Mouse (Mus musculus) forebrain, embryonic 16.5 days (tissue): ENCODE measurements at regions not wholly inside any gene's neighbourhood (a gene's known extent, or its start where the extent isn't known, plus 50 kb on each side); places are given as distances from the start of the nearest gene placed in this dataset.
"Not testable (repeated sequence)": the region's sequence is repeated elsewhere in the genome, so short reads cannot be mapped to it uniquely, and the experiment has no call there.

Source experiments
- ATAC-seq: fragments of 200-750 bp; cut with Nextera tagmentation; 2 replicates; pipeline ENCODE4 v1.8.0; 2017; ENCODE audit warnings: mild to moderate bottlenecking, moderate library complexity
- H3K27ac ChIP-seq: fragments of 300-500 bp; sonication (generic); 2 replicates; pipeline ENCODE4 v1.5.1; 2014; ENCODE audit warnings: low read length, control low read depth
- H3K27me3 ChIP-seq: fragments of 300-500 bp; sonication (generic); replicated peaks from 2 replicates; pipeline ENCODE4 v1.6.1; 2014; ENCODE audit warnings: low read length; ENCODE audit not compliant: control insufficient read depth, insufficient read depth
- H3K36me3 ChIP-seq: fragments of 300-500 bp; sonication (generic); 2 replicates; pipeline ENCODE4 v1.6.1; 2014; ENCODE audit not compliant: control insufficient read depth, insufficient read depth
- H3K4me1 ChIP-seq: fragments of 300-500 bp; sonication (generic); replicated peaks from 2 replicates; pipeline ENCODE4 v1.6.1; 2014; ENCODE audit warnings: low read length; ENCODE audit not compliant: control insufficient read depth, insufficient read depth
- H3K4me2 ChIP-seq: fragments of 300-500 bp; sonication (generic); 2 replicates; pipeline ENCODE4 v1.6.1; 2014; ENCODE audit warnings: mild to moderate bottlenecking, low read length, control low read depth
- H3K4me3 ChIP-seq: fragments of 300-500 bp; sonication (generic); replicated peaks from 2 replicates; pipeline ENCODE4 v1.5.1; 2014; ENCODE audit warnings: mild to moderate bottlenecking, low read length, control low read depth
- H3K9ac ChIP-seq: fragments of 300-500 bp; sonication (generic); replicated peaks from 2 replicates; pipeline ENCODE4 v1.6.1; 2014; ENCODE audit warnings: low read depth, low read length, control low read depth
- H3K9me3 ChIP-seq: fragments of 300-500 bp; sonication (generic); 2 replicates; pipeline ENCODE4 v1.6.1; 2016; ENCODE audit warnings: low read length; ENCODE audit not compliant: control insufficient read depth
- WGBS: fragments of 180-500 bp; shearing (Covaris S2); extraction: QIAGEN DNeasy Blood & Tissue Kit; methylation state at CpG from one replicate; pipeline ENCODE4 v1.1.7; 2014; 5-methylcytosine and 5-hydroxymethylcytosine counted together

- no peaks in the 10 kb centered on the region for H3K36me3 ChIP-seq
- no peaks in the 10 kb centered on the region for H3K27me3 ChIP-seq
- no peaks in the 10 kb centered on the region for H3K9me3 ChIP-seq
- H3K4me2 ChIP-seq: no peak overlapping the region
- H3K4me1 ChIP-seq: no peaks in the 10 kb centered on the region
- H3K4me3 ChIP-seq: no peak overlapping the region
- no peak overlapping the region for H3K9ac ChIP-seq
- H3K27ac ChIP-seq: no peak overlapping the region
- ATAC-seq: no peak
- WGBS: 52% methylated on average over 5 of the region's 5 CpGs
Observed at GRCm38 (mm10) chr14:104146841-104147240, 302.6 kb upstream of the Ednrb start.

GRCm38 (mm10) chr14:104145395-104145794 is 301.2 kb upstream of the Ednrb start:
- no peak overlapping the region for H3K4me3 ChIP-seq
- no peaks in the 10 kb centered on the region for H3K4me1 ChIP-seq
- no peaks in the 10 kb centered on the region for H3K9me3 ChIP-seq
- 39% methylated on average over 5 of the region's 5 CpGs for WGBS
- no peak overlapping the region for H3K9ac ChIP-seq
- no peak overlapping the region for H3K4me2 ChIP-seq
- H3K36me3 ChIP-seq: no peaks in the 10 kb centered on the region
- ATAC-seq: peak; percentile 76; the same call in 1 of the 2 replicates
- H3K27me3 ChIP-seq: no peaks in the 10 kb centered on the region
- no peak overlapping the region for H3K27ac ChIP-seq

- no peak for ATAC-seq
- H3K36me3 ChIP-seq: no peaks in the 10 kb centered on the region
- H3K9me3 ChIP-seq: no peaks in the 10 kb centered on the region
- H3K27ac ChIP-seq: no peak overlapping the region
- no peak overlapping the region for H3K4me3 ChIP-seq
- 0 out of 2 replicates have a peak overlapping the region, but pooled peaks have one; percentile 17 for H3K4me2 ChIP-seq
- 30% methylated on average over 14 of the region's 14 CpGs for WGBS
- no peaks in the 10 kb centered on the region for H3K4me1 ChIP-seq
- no peaks in the 10 kb centered on the region for H3K27me3 ChIP-seq
- no peak overlapping the region for H3K9ac ChIP-seq
Observed at GRCm38 (mm10) chr14:104114986-104115951, 271.1 kb upstream of the Ednrb start.

- Histone ChIP-seq H3K9ac (no peak overlapping the region), H3K27me3 (no peaks in the 10 kb centered on the region), H3K36me3 (no peaks in the 10 kb centered on the region), H3K4me3 (no peak overlapping the region), H3K27ac (no peak overlapping the region), H3K4me1 (no peaks in the 10 kb centered on the region), H3K4me2 (no peak overlapping the region), H3K9me3 (no peaks in the 10 kb centered on the region)
- ATAC-seq: no peak
- WGBS: 66% methylated on average over 3 of the region's 3 CpGs
Observed at GRCm38 (mm10) chr14:104114182-104114581, 270.0 kb upstream of the Ednrb start.

- no peaks in the 10 kb centered on the region for H3K27me3 ChIP-seq
- no peaks in the 10 kb centered on the region for H3K9me3 ChIP-seq
- no peak overlapping the region for H3K4me2 ChIP-seq
- no peak overlapping the region for H3K4me3 ChIP-seq
- H3K36me3 ChIP-seq: no peaks in the 10 kb centered on the region
- no peak for ATAC-seq
- H3K27ac ChIP-seq: no peak overlapping the region
- 23% methylated on average over 2 of the region's 2 CpGs for WGBS
- no peaks in the 10 kb centered on the region for H3K4me1 ChIP-seq
- H3K9ac ChIP-seq: no peak overlapping the region
Observed at GRCm38 (mm10) chr14:104113448-104113847, 269.2 kb upstream of the Ednrb start.

GRCm38 (mm10) chr14:104086381-104086780 is 242.2 kb upstream of the Ednrb start:
- Histone ChIP-seq H3K27me3 (no peaks in the 10 kb centered on the region), H3K9me3 (no peaks in the 10 kb centered on the region), H3K4me1 (no peaks in the 10 kb centered on the region), H3K4me2 (no peak overlapping the region), H3K27ac (no peak overlapping the region), H3K9ac (no peak overlapping the region), H3K4me3 (no peak overlapping the region), H3K36me3 (no peaks in the 10 kb centered on the region)
- 79% methylated on average over 2 of the region's 2 CpGs for WGBS
- 0 out of 2 replicates have a peak, but pooled peaks have one; percentile 15 for ATAC-seq

GRCm38 (mm10) chr14:104064199-104064598 is 220.0 kb upstream of the Ednrb start:
- H3K27me3 ChIP-seq, H3K4me2 ChIP-seq, H3K4me1 ChIP-seq, H3K4me3 ChIP-seq, H3K9me3 ChIP-seq, ATAC-seq, H3K36me3 ChIP-seq, H3K9ac ChIP-seq, H3K27ac ChIP-seq: not testable (repeated sequence)
- WGBS: 60% methylated on average over 1 of the region's 4 CpGs

- H3K27ac ChIP-seq: no peak overlapping the region
- no peak overlapping the region for H3K4me3 ChIP-seq
- H3K4me2 ChIP-seq: no peak overlapping the region
- H3K9ac ChIP-seq: no peak overlapping the region
- no peaks in the 10 kb centered on the region for H3K4me1 ChIP-seq
- no peak for ATAC-seq
- no peaks in the 10 kb centered on the region for H3K36me3 ChIP-seq
- no peaks in the 10 kb centered on the region for H3K9me3 ChIP-seq
- H3K27me3 ChIP-seq: no peaks in the 10 kb centered on the region
- WGBS: 82% methylated on average over 1 of the region's 1 CpGs
Observed at GRCm38 (mm10) chr14:104053697-104054096, 209.5 kb upstream of the Ednrb start.

GRCm38 (mm10) chr14:104038628-104039325 is 194.6 kb upstream of the Ednrb start:
- Histone ChIP-seq H3K9ac (no peak overlapping the region), H3K4me3 (no peak overlapping the region), H3K27ac (no peak overlapping the region), H3K9me3 (no peaks in the 10 kb centered on the region), H3K4me2 (peak overlapping the region; percentile 40), H3K27me3 (0 out of 2 replicates have a peak, but pooled peaks cover 4% of the 10 kb centered on the region), H3K36me3 (no peaks in the 10 kb centered on the region), H3K4me1 (no peaks in the 10 kb centered on the region; the same call in 1 of the 2 replicates)
- 6% methylated on average over 13 of the region's 13 CpGs for WGBS
- ATAC-seq: peak; percentile 93
